Mouse (Mus musculus) spleen, adult 18-20 months (tissue): Measurements from ENCODE around the gene Rrp9.
A peak's percentile ranks its signal among the peaks of the same experiment; 100 is the strongest.

Source experiments
- DNase-seq, 2 experiments: peaks; one replicate each; pipeline ENCODE4 v3.0.0; 2022; ENCODE audit warnings: mixed read lengths in 2 of 2

Rrp9 gene

GRCm38 (mm10) chr9:106457163-106457559, 18.6 kb upstream of the Rrp9 start:
- DNase-seq: no peak

- DNase-seq: no peak
These were observed 17.8 kb upstream of the Rrp9 start for GRCm38 (mm10) chr9:106457920-106458319.

DNA sequence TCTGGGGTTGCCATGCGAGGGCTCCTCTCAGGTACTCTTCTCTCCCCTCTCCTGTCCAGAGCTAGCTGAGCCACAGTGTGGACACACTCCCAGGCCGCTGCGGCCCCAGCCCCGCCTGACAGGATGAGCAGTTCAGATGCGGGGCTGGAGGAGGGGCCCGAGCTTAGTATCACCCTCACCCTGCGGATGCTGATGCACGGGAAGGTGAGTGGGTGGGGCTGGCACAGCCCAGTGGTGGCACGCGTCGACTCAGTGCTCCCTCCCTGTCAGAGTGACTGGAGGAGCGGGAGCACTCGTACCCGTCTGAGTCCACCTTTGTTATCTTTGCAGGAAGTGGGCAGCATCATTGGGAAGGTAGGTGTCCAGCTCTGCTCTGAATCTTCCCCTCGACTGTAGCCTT, 15.8 kb upstream of the Rrp9 start:
- DNase-seq: no peak

- DNase-seq: no peak
These were observed 15.2 kb upstream of the Rrp9 start for GRCm38 (mm10) chr9:106460401-106461025.

GRCm38 (mm10) chr9:106461026-106461415, 14.7 kb upstream of the Rrp9 start:
- DNase-seq: no peak

GRCm38 (mm10) chr9:106461641-106462429, 13.9 kb upstream of the Rrp9 start:
- no peak for DNase-seq

DNA sequence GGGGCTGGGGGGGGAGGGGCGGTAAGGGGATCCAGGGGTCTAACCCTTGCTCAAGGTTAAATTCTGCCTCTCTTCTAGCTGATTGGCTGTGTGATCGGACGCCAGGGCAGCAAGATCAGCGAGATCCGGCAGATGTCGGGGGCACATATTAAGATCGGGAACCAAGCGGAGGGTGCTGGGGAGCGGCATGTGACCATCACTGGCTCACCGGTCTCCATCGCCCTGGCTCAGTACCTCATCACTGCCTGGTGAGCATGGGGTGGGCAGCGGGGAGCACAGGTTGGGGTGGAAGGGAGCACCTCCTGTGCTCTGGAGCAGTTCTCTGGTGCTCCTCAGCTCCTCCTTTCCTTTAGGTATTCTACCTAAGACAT, 13.3 kb upstream of the Rrp9 start:
- DNase-seq: no peak

DNA sequence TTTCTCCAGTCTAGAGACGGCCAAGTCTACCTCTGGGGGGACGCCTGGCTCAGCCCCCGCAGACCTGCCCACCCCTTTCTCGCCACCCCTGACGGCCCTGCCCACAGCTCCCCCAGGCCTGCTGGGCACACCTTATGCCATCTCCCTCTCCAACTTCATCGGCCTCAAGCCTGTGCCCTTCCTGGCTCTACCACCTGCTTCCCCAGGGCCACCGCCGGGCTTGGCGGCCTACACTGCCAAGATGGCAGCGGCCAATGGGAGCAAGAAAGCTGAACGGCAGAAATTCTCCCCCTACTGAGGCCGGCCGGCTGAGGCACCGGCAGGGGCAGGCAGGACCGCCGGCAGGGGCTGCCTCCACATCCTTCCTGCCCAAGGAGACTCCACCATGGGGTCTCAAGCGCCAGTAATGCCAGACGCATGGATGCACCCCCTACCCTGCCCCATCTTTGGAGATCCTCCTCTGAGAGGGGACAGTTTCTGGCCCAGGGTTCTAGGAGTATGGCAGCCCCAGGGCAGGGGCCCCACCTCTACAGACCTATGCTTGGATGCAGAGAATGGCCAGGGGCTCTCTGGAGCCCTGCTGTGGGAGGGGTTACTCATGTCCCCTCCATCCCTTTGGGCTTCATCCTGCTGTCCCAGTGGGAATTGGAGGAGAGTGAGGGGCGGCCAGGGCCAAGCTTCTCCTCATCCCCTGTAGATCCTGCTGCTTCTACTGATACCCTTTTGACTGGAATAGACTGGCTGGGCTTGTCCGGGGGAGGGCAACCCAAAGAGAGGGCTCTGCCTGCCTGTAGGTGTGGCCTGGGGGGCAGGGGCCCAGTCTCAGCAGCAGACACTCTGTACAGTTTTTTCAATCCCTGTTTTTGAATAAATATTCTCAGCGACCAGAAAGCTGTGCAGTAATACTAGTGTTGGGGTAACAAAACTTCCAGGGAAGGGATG, 12.4 kb upstream of the Rrp9 start:
- DNase-seq: no peak

DNA sequence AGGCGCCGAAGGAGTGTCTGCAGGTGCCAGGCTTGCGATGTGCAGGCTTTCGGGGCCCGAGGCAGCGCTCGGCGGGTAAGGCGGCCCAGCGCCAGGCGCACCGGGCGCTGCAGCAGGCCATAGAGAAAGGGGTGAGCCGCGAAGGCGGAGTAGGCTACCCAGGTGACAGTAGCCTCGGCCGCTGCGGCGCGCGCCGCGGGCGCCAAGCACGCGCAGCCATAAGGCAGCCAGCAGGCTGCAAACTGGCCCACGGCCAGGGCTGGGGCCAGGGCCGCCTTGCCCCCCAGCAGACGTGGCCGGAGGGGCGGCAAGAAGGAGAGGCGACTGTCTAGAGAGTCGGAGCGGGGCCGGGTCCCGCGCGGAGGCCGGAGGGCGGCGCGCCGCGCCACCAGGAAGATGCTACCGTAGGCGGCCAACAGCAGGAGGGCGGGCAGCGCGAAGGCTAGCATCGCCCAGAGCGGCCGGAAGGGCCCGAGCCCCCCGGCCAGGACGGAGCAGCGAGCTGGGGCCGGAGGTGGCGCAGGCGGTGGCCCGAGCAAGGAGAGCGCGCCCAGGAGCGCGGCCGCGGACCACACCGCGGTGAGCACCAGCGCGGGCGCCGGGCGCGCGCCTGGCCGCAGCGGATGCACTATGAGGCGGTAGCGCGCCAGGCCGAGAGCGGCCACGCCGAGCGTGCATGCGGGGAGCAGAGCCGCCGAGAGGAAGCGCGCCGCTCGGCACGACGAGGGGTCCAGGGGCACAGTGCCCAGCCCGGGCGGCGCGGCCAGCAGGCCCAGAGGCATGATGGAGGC, 10.8 kb upstream of the Rrp9 start:
- DNase-seq: peak in 1 of 2 experiments; percentile 47

DNA sequence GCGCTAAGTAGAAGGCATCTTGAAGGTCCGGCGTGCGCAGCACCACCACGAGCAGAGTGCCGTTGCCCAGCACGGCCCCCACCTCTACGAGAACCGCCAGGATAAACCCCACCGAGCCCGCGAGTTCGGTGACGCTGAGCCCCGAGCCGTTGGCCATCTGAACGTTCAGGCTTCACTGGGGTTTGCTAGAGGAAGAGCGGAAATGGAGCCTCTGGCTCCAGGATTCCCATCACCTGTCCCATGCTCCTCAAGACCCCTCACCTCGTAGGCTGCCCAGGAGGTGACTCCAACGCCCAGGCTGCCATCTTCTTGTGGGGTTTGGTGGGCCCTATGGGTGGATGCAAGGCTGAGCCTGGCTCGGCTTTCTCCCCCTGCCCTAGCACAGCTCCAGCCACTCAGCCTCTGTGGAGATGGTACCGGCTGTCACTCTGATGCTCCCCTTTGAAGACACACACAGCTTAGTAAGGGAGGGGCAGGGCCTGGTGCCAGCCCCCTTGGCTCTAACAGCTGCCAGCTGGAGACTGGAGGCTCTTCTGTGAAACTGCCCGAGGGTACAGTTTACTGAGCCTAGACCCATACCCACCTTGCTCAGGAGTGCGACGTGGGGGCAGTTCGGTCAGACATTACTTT, 10.1 kb upstream of the Rrp9 start, which contains the start of gene Gpr62:
TSS of gene Gpr62 (minus strand) at position 368 of the 630 bp plus-strand sequence.
- no peak for DNase-seq

GRCm38 (mm10) chr9:106466721-106467120, 9.0 kb upstream of the Rrp9 start:
- DNase-seq: no peak

DNA sequence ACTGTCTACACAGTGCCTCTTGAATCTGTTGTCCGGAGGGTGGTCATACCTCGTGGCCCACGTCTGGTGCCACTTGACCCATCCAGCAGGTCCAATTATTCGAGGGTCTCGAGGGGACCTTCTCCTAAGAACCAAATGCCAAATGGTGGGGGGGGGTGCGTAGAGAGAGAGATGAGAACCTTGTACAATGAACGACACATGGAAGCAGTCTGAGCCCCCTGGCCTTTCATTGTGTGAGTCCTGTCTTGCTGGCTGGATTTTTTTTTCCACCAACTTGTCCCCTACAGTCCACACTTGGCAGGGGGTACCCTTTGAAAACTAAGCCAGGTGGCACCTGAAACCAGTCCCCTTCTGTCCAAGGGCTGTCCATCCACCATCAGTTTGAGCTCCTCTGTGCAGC, 8.0 kb upstream of the Rrp9 start:
- no peak for DNase-seq

DNA sequence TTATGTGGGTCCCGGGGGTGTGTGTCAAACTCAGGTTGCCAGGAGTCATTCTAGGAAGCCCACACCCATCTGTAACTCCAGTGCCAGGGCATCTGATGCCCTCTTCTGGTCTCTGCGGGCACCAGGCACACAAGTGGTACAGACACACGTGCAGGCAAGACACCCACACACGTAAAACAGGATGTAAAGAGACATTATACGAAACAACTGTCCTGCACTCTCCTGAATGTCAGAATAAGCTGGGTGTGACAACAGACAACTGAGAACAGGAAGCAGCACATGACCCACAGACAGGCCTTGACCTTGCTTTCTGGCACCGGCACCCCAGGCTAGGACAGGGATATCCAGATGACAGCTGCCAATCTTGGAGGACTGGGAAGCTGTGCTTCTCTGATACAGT, 6.4 kb upstream of the Rrp9 start:
- DNase-seq: no peak

- DNase-seq: no peak
These were observed 6.0 kb upstream of the Rrp9 start for GRCm38 (mm10) chr9:106469776-106470175.

GRCm38 (mm10) chr9:106470991-106471750, 4.6 kb upstream of the Rrp9 start:
- DNase-seq: no peak

GRCm38 (mm10) chr9:106471892-106472291, 3.9 kb upstream of the Rrp9 start:
- no peak for DNase-seq

GRCm38 (mm10) chr9:106472321-106472720, 3.4 kb upstream of the Rrp9 start:
- DNase-seq: no peak

GRCm38 (mm10) chr9:106473081-106473752, 2.5 kb upstream of the Rrp9 start:
- no peak for DNase-seq

GRCm38 (mm10) chr9:106473753-106474105, 2.0 kb upstream of the Rrp9 start:
- no peak for DNase-seq

DNA sequence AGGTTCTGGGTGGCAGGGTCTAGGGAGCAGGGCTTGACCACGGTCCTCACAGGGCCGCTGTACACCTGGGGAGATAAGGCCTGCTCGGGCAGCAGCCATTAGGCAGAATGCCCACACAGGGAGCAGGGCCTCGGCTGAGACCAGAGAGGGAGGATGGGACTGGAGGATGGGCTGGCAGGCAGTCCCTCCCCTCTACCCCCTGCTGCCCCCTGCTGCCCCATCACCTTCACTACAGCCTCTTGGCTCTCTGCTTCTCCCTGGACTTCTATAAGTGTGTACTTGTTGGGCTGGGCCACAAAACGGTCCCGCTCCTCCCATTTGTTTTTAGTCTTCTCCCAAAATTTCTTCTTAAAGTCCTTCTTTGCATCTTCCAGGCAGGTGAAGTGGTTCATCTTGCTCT, 1.3 kb upstream of the Rrp9 start:
- peak; percentile 51 to 66 for DNase-seq

GRCm38 (mm10) chr9:106475046-106475445, 717 bp upstream of the Rrp9 start:
- no peak for DNase-seq
